Mouse (Mus musculus): ENCODE measurements around the gene Ier2. TPM values are rescaled to one million over a fixed set of nuclear protein-coding genes. Genes with fewer than 3 reads are reported as not detected.

The Ier2 gene
- polyA plus RNA-seq, 1 experiment from 2014 or later = 16.9 TPM

DNA sequence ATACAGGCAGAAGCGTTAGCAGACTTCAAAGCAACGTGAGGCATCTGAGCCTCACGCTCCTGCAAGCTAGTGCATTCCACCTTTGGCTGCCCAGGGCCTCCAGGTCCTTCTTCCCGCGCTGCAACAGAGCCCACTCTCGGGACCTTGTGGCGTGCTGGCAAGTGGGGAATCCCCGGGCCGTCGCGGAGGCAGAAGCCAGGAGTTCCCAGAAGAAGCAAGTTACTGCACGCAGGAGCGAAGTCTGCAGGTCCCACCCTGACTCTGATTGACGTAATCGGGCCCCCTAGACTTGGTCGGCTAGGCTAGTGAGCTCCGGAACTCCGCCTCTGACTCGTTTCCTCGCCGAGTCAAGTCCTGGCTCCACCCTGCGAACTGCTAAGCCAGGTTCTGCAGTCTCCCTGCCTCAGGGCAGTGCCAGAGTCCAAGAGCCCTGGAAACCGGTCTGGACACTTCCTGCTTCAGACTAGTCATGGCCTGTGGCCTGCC lies 6.0 kb downstream of the Ier2 start:
- H3K27me3 ChIP-seq (replicated peaks) = no peaks in the 10 kb centered on the region; the same call in 1 of the 2 replicates
- WGBS = 4% methylated on average over 23 of the region's 23 CpGs
- H3K27ac ChIP-seq = peak overlapping the region; percentile 64
- H3K9me3 ChIP-seq = no peaks in the 10 kb centered on the region
- H3K9ac ChIP-seq = peak overlapping the region; percentile 2; the same call in 1 of the 2 replicates
- peaks cover 38% of the 10 kb centered on the region for H3K4me1 ChIP-seq
- H3K4me2 ChIP-seq = peak overlapping the region; percentile 42
- no peaks in the 10 kb centered on the region for H3K36me3 ChIP-seq (replicated peaks)
- H3K4me3 ChIP-seq = peak overlapping the region; percentile 17
- no peak; the same call in 1 of the 2 replicates for ATAC-seq (replicated peaks)

DNA sequence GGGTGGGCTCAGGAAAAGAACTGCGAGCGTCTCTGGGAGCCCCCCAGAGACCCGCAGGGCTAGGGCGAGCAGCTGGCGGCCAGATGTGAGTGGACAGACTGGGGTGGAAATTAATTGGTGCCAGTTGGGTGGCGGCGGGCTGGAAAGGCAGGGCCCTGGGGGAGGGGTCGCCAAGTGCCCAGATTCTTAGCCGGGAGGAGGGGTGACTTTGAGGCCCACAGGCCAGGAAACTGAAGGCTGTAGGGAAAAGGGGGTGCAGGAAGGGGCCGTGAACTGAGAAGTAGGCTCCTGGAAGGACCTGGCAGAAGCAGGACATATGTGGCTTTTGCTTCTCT lies 6.5 kb downstream of the Ier2 start:
- peak overlapping the region; percentile 17 for H3K4me3 ChIP-seq
- peaks cover 34% of the 10 kb centered on the region for H3K4me1 ChIP-seq
- no peaks in the 10 kb centered on the region; the same call in 1 of the 2 replicates for H3K27me3 ChIP-seq (replicated peaks)
- H3K9me3 ChIP-seq = no peaks in the 10 kb centered on the region
- H3K4me2 ChIP-seq = peak overlapping the region; percentile 42
- H3K9ac ChIP-seq = peak overlapping the region; percentile 2; the same call in 1 of the 2 replicates
- H3K27ac ChIP-seq = peak overlapping the region; percentile 64
- ATAC-seq (replicated peaks) = no peak
- H3K36me3 ChIP-seq (replicated peaks) = no peaks in the 10 kb centered on the region
- WGBS = under 1% methylated on average over 10 of the region's 10 CpGs

DNA sequence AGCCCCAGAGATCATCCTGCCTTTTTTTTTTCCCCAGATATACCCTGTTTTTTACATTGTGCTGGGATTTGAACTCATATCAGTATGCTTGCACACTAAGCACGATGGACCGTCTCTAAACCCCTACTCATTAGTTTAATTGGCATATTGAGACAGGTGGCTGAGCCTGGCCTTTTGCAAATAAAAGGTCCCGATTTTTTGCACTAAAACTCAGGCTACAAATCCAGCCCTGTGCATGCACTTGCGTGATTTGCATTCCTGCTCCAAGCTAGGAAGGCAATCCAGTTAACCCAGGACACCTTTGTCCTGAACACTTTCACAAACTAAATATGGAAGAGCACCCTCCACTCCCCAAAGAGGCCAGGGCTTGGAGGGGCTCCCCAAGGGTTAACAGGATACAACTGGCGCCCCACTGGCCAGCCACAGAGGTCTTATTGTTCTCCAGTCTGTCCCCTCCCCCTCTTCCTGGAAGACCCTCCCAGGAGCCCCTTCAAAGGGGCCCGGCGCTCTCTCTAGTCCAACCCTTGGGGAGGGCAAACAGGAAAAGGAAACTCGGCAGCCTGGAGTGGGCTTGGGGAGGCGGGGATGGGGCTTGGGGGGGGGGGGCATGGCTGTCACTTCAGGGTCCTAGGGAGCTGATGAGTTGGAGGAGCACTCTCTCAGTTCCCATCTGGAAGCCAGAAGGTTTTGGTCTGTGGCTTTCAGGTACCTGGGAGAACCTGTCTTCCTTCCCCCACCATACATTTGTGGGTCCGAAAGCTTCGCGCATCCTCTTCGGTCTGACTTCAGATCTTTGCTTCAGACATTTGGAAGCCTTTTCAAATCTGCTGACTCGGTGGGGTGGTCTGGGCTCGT lies 7.1 kb downstream of the Ier2 start:
- Histone ChIP-seq H3K36me3 (replicated peaks) (no peaks in the 10 kb centered on the region), H3K9me3 (no peaks in the 10 kb centered on the region), H3K4me3 (peak overlapping the region; percentile 17), H3K4me1 (peaks cover 29% of the 10 kb centered on the region), H3K9ac (0 out of 2 replicates have a peak overlapping the region, but pooled peaks have one; percentile 2), H3K4me2 (peak overlapping the region; percentile 42), H3K27ac (peak overlapping the region; percentile 64), H3K27me3 (replicated peaks) (no peaks in the 10 kb centered on the region; the same call in 1 of the 2 replicates)
- WGBS = 1% methylated on average over 15 of the region's 15 CpGs
- ATAC-seq (replicated peaks) = peak; percentile 65

DNA sequence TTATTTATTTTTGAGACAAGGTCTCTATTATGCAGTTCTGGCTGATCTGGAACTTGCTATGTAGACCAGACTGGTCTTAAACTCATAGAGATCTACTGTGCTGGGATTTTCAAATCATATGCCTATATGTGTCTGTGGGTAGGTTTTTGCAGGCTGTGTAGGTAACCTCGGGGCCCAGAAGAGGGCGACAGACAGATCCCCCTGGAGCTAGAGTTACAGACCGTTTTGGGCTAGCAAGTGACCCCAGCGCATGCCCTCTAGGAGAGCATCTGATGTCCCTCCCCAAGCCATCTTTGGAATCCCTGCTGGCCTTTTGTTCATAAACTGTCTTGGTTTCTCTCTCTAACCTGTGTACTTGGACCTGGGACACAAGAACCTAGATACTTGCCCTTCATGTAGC lies 8.1 kb downstream of the Ier2 start:
- Histone ChIP-seq H3K9ac (no peak overlapping the region), H3K27ac (no peak overlapping the region)
- 41% methylated on average over 4 of the region's 4 CpGs for WGBS

DNA sequence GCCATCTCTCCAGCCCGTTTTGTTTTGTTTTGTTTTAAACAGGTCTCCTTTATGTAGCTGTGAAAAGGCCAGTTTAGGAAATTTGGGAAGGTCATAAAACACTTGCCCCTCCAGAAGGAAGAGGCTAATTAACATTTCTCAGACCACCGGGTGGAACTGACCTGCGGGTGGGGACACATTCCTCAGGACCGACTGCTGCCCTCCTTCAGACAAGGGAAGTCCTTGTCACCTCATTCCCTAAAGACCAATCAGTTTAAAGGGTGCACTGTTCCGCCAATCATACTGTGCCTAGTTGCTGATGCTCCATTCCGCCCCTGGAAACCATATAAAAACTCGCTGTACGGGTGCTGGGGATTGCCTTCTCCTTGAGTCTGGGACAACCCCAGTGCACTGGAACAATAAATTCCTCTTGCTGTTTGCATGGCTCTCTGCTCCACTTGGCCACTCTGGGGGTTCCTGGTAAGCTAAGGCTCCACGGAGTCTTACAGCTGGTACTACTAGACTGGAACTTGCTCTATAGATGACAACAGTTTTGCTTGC lies 9.5 kb downstream of the Ier2 start:
- H3K9me3 ChIP-seq = no peaks in the 10 kb centered on the region
- no peak overlapping the region for H3K9ac ChIP-seq
- H3K4me3 ChIP-seq = no peak overlapping the region
- no peak overlapping the region for H3K27ac ChIP-seq
- H3K27me3 ChIP-seq (replicated peaks) = no peaks in the 10 kb centered on the region; the same call in 1 of the 2 replicates
- 71% methylated on average over 9 of the region's 9 CpGs for WGBS
- H3K4me2 ChIP-seq = no peak overlapping the region
- no peaks in the 10 kb centered on the region for H3K36me3 ChIP-seq (replicated peaks)
- H3K4me1 ChIP-seq = peaks cover 19% of the 10 kb centered on the region
- ATAC-seq (replicated peaks) = no peak

More for the DNA sequence above, 8.1 kb downstream of the Ier2 start:
- Histone ChIP-seq H3K4me2 (no peak overlapping the region), H3K27me3 (replicated peaks) (no peaks in the 10 kb centered on the region; the same call in 1 of the 2 replicates), H3K9me3 (no peaks in the 10 kb centered on the region), H3K36me3 (replicated peaks) (no peaks in the 10 kb centered on the region), H3K4me3 (no peak overlapping the region), H3K4me1 (peaks cover 20% of the 10 kb centered on the region)
- no peak for ATAC-seq (replicated peaks)

DNA sequence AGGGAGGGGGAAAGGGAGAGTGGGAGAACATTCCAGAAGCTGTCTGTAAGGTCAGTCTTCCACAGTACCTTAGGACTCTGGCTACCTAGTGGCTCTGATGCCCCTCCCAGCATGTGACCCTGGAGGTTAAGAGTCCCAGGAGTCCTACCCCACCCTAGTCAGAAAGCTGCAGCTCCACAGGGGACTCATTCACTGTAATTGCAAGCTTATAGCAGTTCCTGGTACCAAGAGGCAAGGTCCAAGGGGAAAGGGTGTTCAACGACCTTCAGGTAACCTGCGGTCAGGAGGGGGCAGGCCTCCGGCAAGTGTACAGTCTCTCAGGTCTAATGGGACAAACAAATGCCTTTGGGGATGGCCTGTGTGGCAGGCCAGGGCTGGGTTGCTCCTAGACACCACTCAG lies 12.4 kb downstream of the Ier2 start:
- H3K4me2 ChIP-seq = no peak overlapping the region
- no peaks in the 10 kb centered on the region for H3K9me3 ChIP-seq
- H3K27ac ChIP-seq = no peak overlapping the region
- no peaks in the 10 kb centered on the region for H3K27me3 ChIP-seq (replicated peaks)
- peaks cover 11% of the 10 kb centered on the region for H3K4me1 ChIP-seq
- no peak overlapping the region for H3K4me3 ChIP-seq
- no peak overlapping the region for H3K9ac ChIP-seq
- no peaks in the 10 kb centered on the region for H3K36me3 ChIP-seq (replicated peaks)
- WGBS = 33% methylated on average over 3 of the region's 3 CpGs
- no peak for ATAC-seq (replicated peaks)

DNA sequence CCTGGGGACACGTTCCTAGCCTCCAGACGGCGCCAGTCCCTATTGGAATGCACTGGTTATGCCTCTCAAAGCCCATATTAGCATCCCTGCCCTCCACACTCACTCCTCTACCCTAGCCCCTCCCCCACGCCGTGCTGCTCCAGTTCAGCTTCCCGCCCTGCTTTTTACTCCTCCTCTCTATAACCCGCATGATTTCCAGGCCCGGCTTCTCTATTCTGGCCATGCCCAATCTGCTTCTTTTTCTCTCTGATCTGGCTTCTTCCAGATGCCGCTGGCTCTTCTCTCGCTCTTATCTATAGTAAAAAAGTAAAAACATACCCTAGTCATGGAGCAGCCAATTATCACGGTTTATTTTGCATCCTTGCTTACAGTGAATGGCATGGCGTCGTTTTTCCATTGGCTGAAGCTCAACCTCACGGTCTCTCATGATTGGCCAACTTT lies 15.2 kb downstream of the Ier2 start:
- Histone ChIP-seq H3K36me3 (replicated peaks) (no peaks in the 10 kb centered on the region), H3K27me3 (replicated peaks) (no peaks in the 10 kb centered on the region), H3K9me3 (no peaks in the 10 kb centered on the region), H3K4me2 (peak overlapping the region; percentile 47), H3K4me3 (peak overlapping the region; percentile 20), H3K9ac (no peak overlapping the region; the same call in 1 of the 2 replicates), H3K27ac (0 out of 2 replicates have a peak overlapping the region, but pooled peaks have one; percentile 14), H3K4me1 (peaks cover 11% of the 10 kb centered on the region)
- ATAC-seq (replicated peaks) = peak; percentile 73
- WGBS = 2% methylated on average over 14 of the region's 14 CpGs

DNA sequence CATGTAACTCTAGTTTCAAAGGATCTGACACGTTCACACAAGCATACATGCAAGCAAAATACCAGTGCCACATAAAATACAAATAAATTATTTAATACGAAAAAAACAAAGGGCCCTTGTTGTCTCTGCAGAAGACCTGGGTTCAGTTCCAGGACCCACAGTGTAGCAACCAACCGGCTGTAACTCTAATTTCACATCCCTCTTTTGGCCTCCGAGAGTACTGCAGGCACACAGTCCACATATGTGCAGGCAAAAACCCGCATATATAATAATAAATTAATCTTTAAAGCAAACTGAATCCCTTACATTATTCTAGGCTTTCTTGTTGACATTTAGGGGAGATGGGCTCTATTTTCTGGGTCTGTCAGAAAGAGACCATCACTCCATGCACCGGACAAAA lies 15.9 kb downstream of the Ier2 start:
- Histone ChIP-seq H3K4me3 (no peak overlapping the region), H3K36me3 (replicated peaks) (no peaks in the 10 kb centered on the region), H3K9ac (no peak overlapping the region), H3K4me1 (peaks cover 11% of the 10 kb centered on the region), H3K4me2 (no peak overlapping the region), H3K27me3 (replicated peaks) (no peaks in the 10 kb centered on the region), H3K27ac (no peak overlapping the region), H3K9me3 (no peaks in the 10 kb centered on the region)
- 55% methylated on average over 6 of the region's 6 CpGs for WGBS
- ATAC-seq (replicated peaks) = no peak; the same call in 1 of the 2 replicates

DNA sequence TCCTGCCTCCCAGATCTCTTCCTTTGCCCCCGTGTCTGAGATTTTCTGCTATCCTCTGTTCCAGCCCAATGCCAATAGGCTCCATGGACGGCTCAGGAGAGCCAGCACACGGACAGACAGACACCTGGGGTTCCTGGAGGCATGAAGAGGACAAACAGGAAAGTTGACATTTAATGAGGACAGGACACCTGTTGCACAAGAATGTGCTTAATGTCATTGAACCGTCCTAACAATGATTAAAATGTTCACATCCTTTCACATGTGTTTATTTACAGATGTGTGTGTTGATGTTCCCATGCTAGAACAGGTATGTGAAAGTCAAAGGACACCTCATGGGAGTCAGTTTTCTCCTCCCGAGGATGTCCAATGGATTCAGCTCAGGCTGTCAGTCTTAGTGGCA lies 19.6 kb downstream of the Ier2 start:
- Histone ChIP-seq H3K27me3 (replicated peaks) (no peaks in the 10 kb centered on the region), H3K4me2 (no peak overlapping the region), H3K36me3 (replicated peaks) (no peaks in the 10 kb centered on the region), H3K4me1 (peaks cover 19% of the 10 kb centered on the region), H3K9ac (no peak overlapping the region), H3K4me3 (no peak overlapping the region), H3K27ac (no peak overlapping the region), H3K9me3 (no peaks in the 10 kb centered on the region)
- no peak for ATAC-seq (replicated peaks)
- WGBS = 67% methylated on average over 5 of the region's 5 CpGs

DNA sequence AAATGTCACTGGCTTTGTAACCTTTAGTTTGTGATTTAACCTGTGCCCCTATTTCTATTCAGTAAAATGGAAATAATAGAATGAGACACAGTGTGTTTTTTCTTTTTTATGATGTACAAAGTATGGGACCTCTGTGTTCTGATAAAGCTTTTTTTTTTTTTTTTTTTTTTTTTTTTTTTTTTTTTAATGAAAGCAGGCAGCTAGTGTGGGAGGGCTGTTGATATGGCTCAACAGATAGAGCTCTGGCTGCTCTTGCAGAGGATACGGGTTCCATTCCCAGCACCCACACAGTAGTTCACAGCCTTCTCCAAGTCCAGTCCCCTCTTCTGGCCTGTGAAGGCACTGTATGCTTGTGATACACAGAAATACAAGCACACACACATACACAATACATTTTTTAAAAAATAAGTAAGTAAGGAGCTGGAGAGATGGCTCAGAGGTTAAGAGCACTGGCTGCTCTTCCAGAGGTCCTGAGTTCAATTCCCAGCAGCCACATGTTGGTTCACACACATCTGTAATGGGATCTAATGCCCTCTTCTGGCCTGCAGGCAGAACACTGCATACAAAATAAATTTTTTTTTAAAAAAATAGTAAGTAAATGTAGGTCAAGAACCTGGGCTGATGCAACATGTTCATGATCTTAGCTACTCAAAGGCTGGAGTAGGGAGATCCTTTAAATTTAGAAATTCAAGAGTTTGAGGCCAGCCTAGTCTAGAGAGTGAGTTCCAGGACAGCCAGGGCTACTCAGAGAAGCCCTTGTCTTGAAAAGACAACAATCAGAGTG lies 20.9 kb downstream of the Ier2 start:
- H3K4me1 ChIP-seq = peaks cover 12% of the 10 kb centered on the region
- H3K27me3 ChIP-seq (replicated peaks) = no peaks in the 10 kb centered on the region
- H3K4me2 ChIP-seq = no peak overlapping the region
- no peak overlapping the region for H3K4me3 ChIP-seq
- WGBS = 84% methylated on average over 1 of the region's 1 CpGs
- ATAC-seq (replicated peaks) = no peak
- no peak overlapping the region for H3K27ac ChIP-seq
- no peak overlapping the region for H3K9ac ChIP-seq
- no peaks in the 10 kb centered on the region for H3K36me3 ChIP-seq (replicated peaks)
- no peaks in the 10 kb centered on the region for H3K9me3 ChIP-seq

DNA sequence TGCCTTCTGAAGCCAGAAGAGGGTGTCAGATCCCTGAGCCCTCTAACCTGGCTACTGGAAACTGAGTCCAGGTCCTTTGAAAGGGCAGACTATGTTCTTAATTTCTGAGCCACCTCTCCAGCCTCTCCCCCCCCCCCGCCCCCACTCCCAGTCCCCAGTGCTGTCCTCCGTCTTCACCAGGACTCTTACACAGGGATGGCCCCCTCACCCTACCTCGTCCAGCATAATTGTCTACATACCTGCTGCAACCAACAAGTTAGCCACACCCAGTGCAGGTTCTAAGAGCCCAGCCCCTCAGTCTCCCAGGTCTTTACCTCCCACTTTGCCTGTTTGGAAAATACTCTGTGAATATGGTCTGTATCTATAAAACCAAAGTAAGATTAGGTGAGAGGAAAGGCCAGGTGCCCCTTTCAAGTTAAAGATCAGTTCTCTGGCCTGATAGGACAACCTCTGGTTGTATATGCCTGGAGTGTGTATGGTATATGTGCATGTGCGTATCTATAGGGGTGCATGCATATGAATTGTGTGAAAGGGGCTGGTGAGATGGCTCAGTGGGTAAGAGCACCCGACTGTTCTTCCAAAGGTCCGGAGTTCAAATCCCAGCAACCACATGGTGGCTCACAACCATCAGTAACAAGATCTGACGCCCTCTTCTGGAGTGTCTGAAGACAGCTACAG lies 21.9 kb downstream of the Ier2 start:
- no peaks in the 10 kb centered on the region for H3K9me3 ChIP-seq
- 72% methylated on average over 7 of the region's 7 CpGs for WGBS
- H3K4me3 ChIP-seq = no peak overlapping the region
- H3K4me1 ChIP-seq = peaks cover 12% of the 10 kb centered on the region
- H3K9ac ChIP-seq = no peak overlapping the region
- no peaks in the 10 kb centered on the region for H3K36me3 ChIP-seq (replicated peaks)
- peak overlapping the region; percentile 72; the same call in 1 of the 2 replicates for H3K4me2 ChIP-seq
- no peak overlapping the region for H3K27ac ChIP-seq
- H3K27me3 ChIP-seq (replicated peaks) = no peaks in the 10 kb centered on the region
- no peak for ATAC-seq (replicated peaks)
